Mouse (Mus musculus): ENCODE results near the gene Zfp618. TPM values are rescaled to one million over a fixed set of nuclear protein-coding genes. Genes with fewer than 3 reads are reported as not detected.

Zfp618 gene
- polyA plus RNA-seq, 1 experiment from 2014 or later: 6.7 TPM

DNA sequence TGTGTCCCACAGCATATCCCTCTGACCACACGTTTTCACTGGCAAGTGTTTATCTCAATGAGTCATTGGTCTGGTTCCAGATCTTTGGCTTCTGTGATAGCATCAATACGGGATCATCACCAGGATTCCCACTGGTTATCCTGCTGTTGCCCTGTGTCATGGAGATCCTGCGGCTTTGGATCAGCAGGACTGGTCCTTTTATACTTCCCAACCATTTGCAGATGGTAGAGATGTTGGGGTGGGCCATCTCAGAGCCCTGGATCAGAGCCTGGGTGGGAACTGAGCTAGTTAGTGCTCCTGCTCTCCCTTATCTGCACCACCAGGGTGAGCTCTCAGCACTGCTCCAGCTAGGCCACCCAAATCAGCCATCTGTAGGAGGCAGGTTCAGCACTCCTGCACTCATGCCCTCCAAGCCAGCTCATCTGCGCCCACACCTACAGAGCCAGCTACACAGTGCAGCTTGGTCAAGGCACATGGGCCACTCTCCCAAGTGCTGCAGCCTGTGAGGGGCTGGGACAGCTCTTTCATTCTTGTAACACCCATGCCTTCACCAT is 21.0 kb upstream of the Zfp618 start:
- no peak overlapping the region for H3K4me2 ChIP-seq (replicated peaks; ENCODE audit: low read depth)
- H3K27ac ChIP-seq (replicated peaks): no peak overlapping the region
- 58% methylated on average over 4 of the region's 4 CpGs for WGBS
- no peaks in the 10 kb centered on the region for H3K27me3 ChIP-seq (ENCODE audit: control insufficient read depth, insufficient read depth, low read length)
- H3K36me3 ChIP-seq (ENCODE audit: control insufficient read depth, insufficient read depth, low read length): no peaks in the 10 kb centered on the region
- TF ChIP-seq EP300 (optimal IDR thresholded peaks at IDR 0.05): no peak
- TF ChIP-seq CTCF (IDR thresholded peaks at IDR 0.05; ENCODE audit: low read depth): peak; percentile 78
- DNase-seq (ENCODE audit: low spot score) (peak; percentile 32), ATAC-seq (ENCODE audit: low FRiP score, low TSS enrichment) (peak; percentile 67; the same call in 1 of the 2 replicates)
- H3K9ac ChIP-seq (ENCODE audit: low read length): no peak overlapping the region
- no peaks in the 10 kb centered on the region for H3K9me3 ChIP-seq (ENCODE audit: control insufficient read depth, low read length)
- H3K4me3 ChIP-seq (ENCODE audit: low read depth, low read length): no peak overlapping the region
- no peaks in the 10 kb centered on the region for H3K4me1 ChIP-seq (replicated peaks; ENCODE audit: control insufficient read depth, insufficient read depth)

GRCm38 (mm10) chr4:62963806-62964205 is 1.6 kb upstream of the Zfp618 start:
- ATAC-seq (ENCODE audit: low FRiP score, low TSS enrichment): no peak
- whole genome bisulfite sequencing: 56% methylated on average over 4 of the region's 4 CpGs
- H3K27ac ChIP-seq (replicated peaks): no peak overlapping the region

DNA sequence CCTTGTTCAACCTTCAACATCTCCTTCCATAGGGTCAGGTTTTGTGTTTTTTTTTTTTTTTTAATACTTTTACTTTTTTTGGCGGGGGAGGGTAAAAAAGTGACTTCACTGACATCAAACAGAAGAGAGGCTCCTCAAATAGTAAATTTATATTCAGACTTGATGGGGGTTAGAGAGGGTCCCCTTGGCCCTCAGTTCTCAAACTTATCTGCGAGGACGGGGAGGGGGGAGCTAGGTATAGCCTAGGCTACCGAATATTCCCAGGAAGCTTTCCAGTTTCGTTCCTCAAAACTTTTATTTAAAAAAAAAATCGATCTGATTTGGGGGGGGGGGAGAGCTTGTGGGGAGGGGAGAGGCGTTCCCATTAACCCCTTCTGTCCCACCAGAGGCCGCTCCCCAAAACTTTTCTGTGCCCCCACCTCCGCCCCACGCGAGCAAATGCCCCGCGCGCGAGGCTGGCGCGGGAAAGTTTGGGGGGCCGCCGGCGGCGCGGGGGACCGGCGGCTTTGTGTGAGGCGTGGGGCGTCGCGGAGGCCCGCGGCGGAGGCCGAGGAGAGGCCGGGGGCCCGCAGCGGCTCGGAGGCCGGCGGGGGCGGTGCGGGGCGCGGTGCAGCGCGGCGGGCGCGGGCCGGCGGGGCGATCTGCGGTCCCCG is 403 bp upstream of the Zfp618 start:
- DNase-seq (ENCODE audit: low spot score): no peak
- 4% methylated on average over 36 of the region's 52 CpGs for WGBS
- TF ChIP-seq EP300 (optimal IDR thresholded peaks at IDR 0.05) (no peak), CTCF (IDR thresholded peaks at IDR 0.05; ENCODE audit: low read depth) (no peak)

More at GRCm38 (mm10) chr4:62963806-62964205, 1.6 kb upstream of the Zfp618 start:
- Histone ChIP-seq H3K9me3 (ENCODE audit: control insufficient read depth, low read length) (no peaks in the 10 kb centered on the region), H3K27me3 (ENCODE audit: control insufficient read depth, insufficient read depth, low read length) (no peaks in the 10 kb centered on the region), H3K4me3 (ENCODE audit: low read depth, low read length) (no peak overlapping the region), H3K4me1 (replicated peaks; ENCODE audit: control insufficient read depth, insufficient read depth) (no peaks in the 10 kb centered on the region), H3K4me2 (replicated peaks; ENCODE audit: low read depth) (no peak overlapping the region), H3K9ac (ENCODE audit: low read length) (no peak overlapping the region), H3K36me3 (ENCODE audit: control insufficient read depth, insufficient read depth, low read length) (no peaks in the 10 kb centered on the region)
- TF ChIP-seq EP300 (optimal IDR thresholded peaks at IDR 0.05) (no peak), CTCF (IDR thresholded peaks at IDR 0.05; ENCODE audit: low read depth) (no peak)
- DNase-seq (ENCODE audit: low spot score): no peak

DNA sequence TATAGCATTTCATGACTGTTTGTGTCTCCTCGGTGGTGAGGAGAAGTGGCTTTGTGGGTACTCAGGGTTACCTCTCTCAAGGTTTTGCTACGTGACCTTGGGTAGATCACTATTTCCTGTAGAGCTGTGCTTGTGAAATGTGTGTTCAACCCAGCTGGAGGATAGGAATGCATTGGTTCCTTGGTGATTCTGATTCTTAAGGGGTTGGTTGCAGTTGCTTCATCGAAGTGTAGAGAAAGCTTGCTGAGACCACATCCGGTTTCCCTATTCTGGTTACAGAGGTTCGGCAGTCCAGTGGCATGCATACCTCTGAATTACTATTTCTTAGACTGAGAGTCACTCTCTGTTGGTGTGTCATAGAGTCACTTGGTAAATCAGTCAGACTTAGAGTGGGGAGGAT is 4.2 kb downstream of the Zfp618 start:
- Histone ChIP-seq H3K4me2 (replicated peaks; ENCODE audit: low read depth) (no peak overlapping the region), H3K9ac (ENCODE audit: low read length) (no peak overlapping the region), H3K4me3 (ENCODE audit: low read depth, low read length) (no peak overlapping the region), H3K36me3 (ENCODE audit: control insufficient read depth, insufficient read depth, low read length) (no peaks in the 10 kb centered on the region), H3K4me1 (replicated peaks; ENCODE audit: control insufficient read depth, insufficient read depth) (peaks cover 5% of the 10 kb centered on the region), H3K27me3 (ENCODE audit: control insufficient read depth, insufficient read depth, low read length) (no peaks in the 10 kb centered on the region), H3K27ac (replicated peaks) (no peak overlapping the region), H3K9me3 (ENCODE audit: control insufficient read depth, low read length) (no peaks in the 10 kb centered on the region)
- WGBS: 77% methylated on average over 5 of the region's 5 CpGs
- DNase-seq (ENCODE audit: low spot score): no peak
- TF ChIP-seq EP300 (optimal IDR thresholded peaks at IDR 0.05): no peak
- no peak for TF ChIP-seq CTCF (IDR thresholded peaks at IDR 0.05; ENCODE audit: low read depth)
- no peak for ATAC-seq (ENCODE audit: low FRiP score, low TSS enrichment)

More for the DNA sequence above, 403 bp upstream of the Zfp618 start:
- H3K9ac ChIP-seq (ENCODE audit: low read length): peak overlapping the region; percentile 99
- H3K36me3 ChIP-seq (ENCODE audit: control insufficient read depth, insufficient read depth, low read length): no peaks in the 10 kb centered on the region
- H3K4me3 ChIP-seq (ENCODE audit: low read depth, low read length): peak overlapping the region; percentile 49
- peak overlapping the region; percentile 88 for H3K27ac ChIP-seq (replicated peaks)
- H3K4me2 ChIP-seq (replicated peaks; ENCODE audit: low read depth): peak overlapping the region; percentile 79
- H3K9me3 ChIP-seq (ENCODE audit: control insufficient read depth, low read length): no peaks in the 10 kb centered on the region
- peak; percentile 61 for ATAC-seq (ENCODE audit: low FRiP score, low TSS enrichment)
- no peaks in the 10 kb centered on the region for H3K4me1 ChIP-seq (replicated peaks; ENCODE audit: control insufficient read depth, insufficient read depth)
- no peaks in the 10 kb centered on the region for H3K27me3 ChIP-seq (ENCODE audit: control insufficient read depth, insufficient read depth, low read length)

DNA sequence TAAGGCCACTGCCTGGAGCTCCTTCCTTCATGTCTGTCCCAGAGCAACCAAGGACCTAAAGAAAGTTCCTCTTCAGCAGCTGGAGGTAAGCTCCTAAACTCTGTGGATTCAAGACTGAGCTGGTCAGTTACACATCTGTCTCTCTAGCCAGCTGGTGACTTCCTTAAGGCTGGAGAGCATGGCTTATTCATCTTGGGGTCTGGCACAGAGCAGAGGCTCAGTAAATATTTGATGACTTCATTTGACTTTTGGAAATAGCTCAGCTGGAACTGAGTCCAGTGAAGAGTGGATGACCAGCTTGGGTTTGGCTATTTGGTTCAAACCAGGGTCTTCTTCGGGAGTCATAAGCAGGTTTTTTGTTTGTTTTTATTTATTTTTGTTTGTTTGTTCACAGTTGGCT is 6.6 kb downstream of the Zfp618 start:
- WGBS: 48% methylated on average over 1 of the region's 1 CpGs
- ATAC-seq (ENCODE audit: low FRiP score, low TSS enrichment) (no peak), DNase-seq (ENCODE audit: low spot score) (no peak)
- H3K27me3 ChIP-seq (ENCODE audit: control insufficient read depth, insufficient read depth, low read length): no peaks in the 10 kb centered on the region
- no peak overlapping the region for H3K9ac ChIP-seq (ENCODE audit: low read length)
- H3K9me3 ChIP-seq (ENCODE audit: control insufficient read depth, low read length): no peaks in the 10 kb centered on the region
- H3K27ac ChIP-seq (replicated peaks): no peak overlapping the region
- H3K36me3 ChIP-seq (ENCODE audit: control insufficient read depth, insufficient read depth, low read length): no peaks in the 10 kb centered on the region
- H3K4me3 ChIP-seq (ENCODE audit: low read depth, low read length): no peak overlapping the region
- no peak for TF ChIP-seq CTCF (IDR thresholded peaks at IDR 0.05; ENCODE audit: low read depth)
- TF ChIP-seq EP300 (optimal IDR thresholded peaks at IDR 0.05): no peak
- peaks cover 5% of the 10 kb centered on the region for H3K4me1 ChIP-seq (replicated peaks; ENCODE audit: control insufficient read depth, insufficient read depth)
- H3K4me2 ChIP-seq (replicated peaks; ENCODE audit: low read depth): no peak overlapping the region

- Histone ChIP-seq H3K36me3 (ENCODE audit: control insufficient read depth, insufficient read depth, low read length) (no peaks in the 10 kb centered on the region), H3K4me3 (ENCODE audit: low read depth, low read length) (no peak overlapping the region), H3K27me3 (ENCODE audit: control insufficient read depth, insufficient read depth, low read length) (no peaks in the 10 kb centered on the region), H3K4me1 (replicated peaks; ENCODE audit: control insufficient read depth, insufficient read depth) (peaks cover 5% of the 10 kb centered on the region), H3K9ac (ENCODE audit: low read length) (no peak overlapping the region), H3K9me3 (ENCODE audit: control insufficient read depth, low read length) (no peaks in the 10 kb centered on the region), H3K4me2 (replicated peaks; ENCODE audit: low read depth) (no peak overlapping the region), H3K27ac (replicated peaks) (no peak overlapping the region)
- ATAC-seq (ENCODE audit: low FRiP score, low TSS enrichment) (no peak), DNase-seq (ENCODE audit: low spot score) (no peak)
- peak; percentile 38 for TF ChIP-seq CTCF (IDR thresholded peaks at IDR 0.05; ENCODE audit: low read depth)
- TF ChIP-seq EP300 (optimal IDR thresholded peaks at IDR 0.05): no peak
- WGBS: 48% methylated on average over 3 of the region's 3 CpGs
Observed at GRCm38 (mm10) chr4:62973086-62973485, 7.7 kb downstream of the Zfp618 start.
